Mouse (Mus musculus): ENCODE data around the gene Fkrp. TPM values are rescaled to one million over a fixed set of nuclear protein-coding genes. Genes with fewer than 3 reads are reported as not detected.

Fkrp gene
- polyA plus RNA-seq (2012): 49.0 and 51.5 TPM in 2 replicates

DNA sequence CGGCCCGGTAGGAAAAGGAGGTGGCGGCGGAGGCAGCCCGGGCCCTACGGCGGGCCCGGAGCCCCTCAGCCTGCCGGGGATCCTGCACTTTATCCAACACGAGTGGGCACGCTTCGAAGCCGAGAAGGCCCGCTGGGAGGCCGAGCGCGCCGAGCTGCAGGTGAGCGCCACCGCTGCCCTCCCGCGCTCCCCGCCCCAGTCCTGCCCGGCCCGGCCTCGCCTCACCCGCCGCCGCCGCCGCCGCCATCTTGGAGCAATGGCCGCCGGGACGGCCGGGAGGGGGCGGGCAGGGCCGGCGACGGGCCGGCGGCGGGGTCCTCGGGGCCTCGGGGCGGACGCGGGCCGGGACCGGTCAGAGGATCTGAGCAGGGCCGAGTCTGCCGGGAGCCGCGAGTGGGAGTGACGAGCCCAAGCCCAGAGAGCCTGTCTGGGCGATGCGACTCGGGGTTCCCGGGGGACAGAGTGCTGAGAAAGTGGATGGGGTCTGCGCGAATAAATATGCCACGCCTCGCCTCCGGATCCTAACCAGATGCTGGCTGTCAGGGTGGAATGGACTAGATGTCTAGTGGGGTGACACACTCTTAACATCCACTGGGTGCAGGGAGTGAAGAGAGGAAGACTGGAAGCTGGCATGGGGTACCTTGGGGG, at the start of gene Fkrp:
TSS of gene Fkrp (minus strand) at position 258 of the 648 bp plus-strand sequence.
- no peak for TF ChIP-seq GATA1 (IDR thresholded peaks at IDR 0.05; ENCODE audit: low read length)

DNA sequence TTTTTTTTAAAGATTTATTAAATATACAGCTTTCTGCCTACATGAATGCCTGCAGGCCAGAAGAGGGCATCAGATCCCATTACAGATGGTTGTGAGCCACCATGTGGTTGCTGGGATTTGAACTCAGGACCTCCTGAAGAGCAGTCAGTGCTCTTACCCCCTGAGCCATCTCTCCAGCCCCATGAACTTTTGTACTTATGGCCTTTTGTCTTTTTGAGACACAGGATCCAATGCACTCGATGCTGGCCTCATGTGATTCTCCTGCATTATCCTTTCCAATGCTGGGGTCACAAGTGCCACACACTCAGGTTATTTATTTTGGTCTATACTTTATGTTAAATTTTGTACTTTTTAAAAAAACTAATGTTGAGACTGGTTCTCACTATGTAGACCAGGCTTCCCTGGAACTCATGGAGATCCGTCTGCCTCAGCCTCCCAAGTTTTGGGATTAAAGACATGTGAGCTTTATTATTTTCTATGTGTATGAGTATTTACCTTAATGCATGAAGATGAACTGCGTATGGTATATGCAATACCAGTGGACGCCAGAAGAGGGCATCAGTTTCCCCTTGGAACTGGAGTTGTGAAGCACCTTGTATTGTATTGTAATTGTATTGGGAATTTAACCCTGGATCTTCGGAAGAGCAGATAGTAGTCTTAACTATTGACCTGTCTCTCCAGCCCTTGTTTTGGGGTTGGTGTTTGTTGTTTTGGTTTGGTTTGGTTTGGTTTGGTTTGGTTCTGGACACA, 43.5 kb upstream of the Fkrp start:
- no peak for TF ChIP-seq GATA1 (IDR thresholded peaks at IDR 0.05; ENCODE audit: low read length)

DNA sequence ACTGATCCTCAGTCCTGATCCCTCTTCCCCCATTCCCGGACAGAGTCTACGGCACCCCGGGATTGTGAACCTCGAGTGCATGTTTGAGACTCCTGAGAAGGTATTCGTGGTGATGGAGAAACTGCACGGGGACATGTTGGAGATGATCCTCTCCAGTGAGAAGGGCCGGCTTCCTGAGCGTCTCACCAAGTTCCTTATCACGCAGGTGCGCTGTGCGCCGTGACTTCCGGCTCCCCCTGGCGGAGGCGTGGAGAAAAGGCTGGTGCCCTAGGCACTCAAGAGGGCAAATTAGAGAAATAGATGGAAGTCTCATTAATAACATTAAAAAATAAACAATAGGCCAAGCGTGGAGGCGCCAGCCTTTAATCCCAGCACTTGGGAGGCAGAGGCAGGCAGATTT, 41.8 kb upstream of the Fkrp start:
- TF ChIP-seq GATA1 (IDR thresholded peaks at IDR 0.05; ENCODE audit: low read length): no peak

DNA sequence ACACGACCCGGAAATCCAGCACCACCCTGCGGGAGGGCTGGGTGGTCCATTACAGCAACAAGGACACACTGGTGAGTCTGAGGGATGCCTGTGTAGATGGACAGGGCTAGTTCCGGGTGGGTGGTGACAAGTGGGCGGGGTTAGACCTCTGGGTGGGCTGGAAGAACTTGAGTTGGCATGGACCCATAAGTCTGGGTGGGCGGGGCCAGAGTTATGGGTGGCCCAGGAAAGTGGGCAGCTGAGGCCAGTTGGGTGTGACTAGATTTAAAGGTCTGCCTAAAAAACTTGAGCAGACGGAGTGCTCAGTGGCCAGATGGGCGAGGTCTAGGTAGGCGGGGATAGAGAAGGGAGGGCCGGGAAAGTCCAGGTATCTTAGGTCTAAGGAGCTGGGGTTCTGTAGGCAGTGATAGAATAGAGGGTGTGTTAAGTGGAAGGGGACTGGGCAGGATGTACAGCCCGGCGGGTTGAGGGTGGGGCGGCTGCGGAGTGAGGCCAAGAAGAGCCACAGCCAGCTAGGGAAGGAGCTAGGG, 36.8 kb upstream of the Fkrp start:
- no peak for TF ChIP-seq GATA1 (IDR thresholded peaks at IDR 0.05; ENCODE audit: low read length)

DNA sequence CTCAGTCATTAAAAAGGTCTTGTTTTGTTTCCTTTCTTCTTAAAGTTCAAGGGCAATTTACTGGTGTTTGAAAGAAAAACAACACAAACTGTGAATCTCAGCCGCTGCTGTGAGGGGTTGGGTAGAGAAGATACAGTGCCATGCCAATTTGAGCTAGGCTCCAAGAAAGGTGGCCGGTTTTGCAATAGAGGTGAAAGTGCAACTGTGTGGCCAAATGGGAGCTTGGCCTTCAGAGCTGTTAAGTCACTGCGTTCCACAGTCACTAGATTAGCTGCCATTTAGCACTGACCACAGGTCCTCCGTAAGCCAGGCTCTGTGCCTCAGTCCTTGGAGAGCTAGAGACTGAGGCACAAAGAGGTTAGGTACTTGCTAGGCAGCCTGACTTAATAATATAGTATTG, 35.1 kb upstream of the Fkrp start:
- TF ChIP-seq GATA1 (IDR thresholded peaks at IDR 0.05; ENCODE audit: low read length): no peak

DNA sequence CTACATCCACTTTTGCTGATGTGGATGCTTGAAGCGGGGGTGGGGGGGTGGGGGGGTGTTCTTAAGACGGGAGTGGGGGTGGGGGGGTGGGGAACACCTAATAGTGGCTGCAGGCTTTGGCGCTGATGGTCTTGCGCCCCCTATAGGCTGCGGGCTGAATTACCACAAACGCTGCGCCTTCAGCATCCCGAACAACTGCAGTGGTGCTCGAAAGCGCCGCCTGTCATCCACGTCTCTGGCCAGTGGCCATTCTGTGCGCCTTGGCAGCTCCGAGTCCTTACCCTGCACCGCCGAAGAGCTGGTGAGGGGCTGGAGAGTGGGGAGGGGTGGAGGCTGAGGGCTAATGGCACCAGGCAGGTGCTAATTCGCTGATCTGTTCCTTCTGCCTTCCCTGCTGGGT, 32.0 kb upstream of the Fkrp start:
- no peak for TF ChIP-seq GATA1 (IDR thresholded peaks at IDR 0.05; ENCODE audit: low read length)

DNA sequence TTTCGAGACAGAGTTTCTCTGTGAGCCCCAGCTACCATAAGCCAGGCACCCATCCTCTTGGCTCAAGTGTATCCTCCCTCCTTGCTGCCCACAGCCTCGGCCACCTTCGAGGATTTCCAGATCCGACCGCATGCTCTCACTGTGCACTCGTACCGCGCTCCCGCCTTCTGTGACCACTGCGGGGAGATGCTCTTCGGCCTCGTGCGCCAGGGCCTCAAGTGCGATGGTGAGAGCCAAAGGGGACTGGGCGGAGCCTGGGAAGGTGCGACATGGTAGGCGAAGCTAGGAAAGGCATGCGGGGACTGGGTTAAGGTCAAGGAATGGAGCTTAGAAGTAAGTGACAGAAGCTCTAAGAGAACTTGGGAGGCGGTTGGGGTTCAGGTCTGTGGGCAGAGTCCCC, 31.0 kb upstream of the Fkrp start:
- no peak for TF ChIP-seq GATA1 (IDR thresholded peaks at IDR 0.05; ENCODE audit: low read length)

DNA sequence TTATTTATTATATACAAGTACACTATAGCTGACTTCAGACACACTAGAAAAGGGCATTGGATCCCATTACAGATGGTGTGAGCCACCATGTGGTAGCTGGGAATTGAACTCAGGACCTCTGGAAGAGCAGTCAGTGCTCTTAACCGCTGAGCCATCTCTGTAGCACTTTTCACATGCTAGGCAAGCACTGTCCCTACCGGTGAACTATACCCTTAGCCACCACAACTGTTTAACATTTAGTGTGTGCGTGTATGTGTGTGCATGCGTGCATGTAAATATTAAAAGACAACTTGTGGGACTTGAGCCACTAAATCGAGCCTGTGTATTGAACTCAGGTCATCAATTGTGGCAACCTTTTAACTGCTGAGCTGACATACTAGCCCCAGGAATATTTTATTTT, 30.2 kb upstream of the Fkrp start:
- no peak for TF ChIP-seq GATA1 (IDR thresholded peaks at IDR 0.05; ENCODE audit: low read length)

DNA sequence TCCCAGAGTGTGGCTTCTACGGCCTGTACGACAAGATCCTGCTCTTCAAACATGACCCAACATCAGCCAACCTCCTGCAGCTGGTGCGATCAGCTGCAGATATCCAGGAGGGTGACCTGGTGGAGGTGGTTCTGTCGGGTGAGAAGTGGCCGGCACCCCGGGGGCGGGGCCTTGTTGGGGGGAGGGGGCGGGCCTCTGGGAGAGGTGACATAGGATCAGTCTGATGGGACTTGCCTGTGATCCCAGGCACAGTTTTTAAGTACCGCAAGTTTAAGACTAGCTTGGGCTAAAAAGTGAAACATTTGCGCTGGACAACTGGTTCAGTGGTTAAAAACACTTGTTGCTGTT, 29.3 kb upstream of the Fkrp start:
- no peak for TF ChIP-seq GATA1 (IDR thresholded peaks at IDR 0.05; ENCODE audit: low read length)

DNA sequence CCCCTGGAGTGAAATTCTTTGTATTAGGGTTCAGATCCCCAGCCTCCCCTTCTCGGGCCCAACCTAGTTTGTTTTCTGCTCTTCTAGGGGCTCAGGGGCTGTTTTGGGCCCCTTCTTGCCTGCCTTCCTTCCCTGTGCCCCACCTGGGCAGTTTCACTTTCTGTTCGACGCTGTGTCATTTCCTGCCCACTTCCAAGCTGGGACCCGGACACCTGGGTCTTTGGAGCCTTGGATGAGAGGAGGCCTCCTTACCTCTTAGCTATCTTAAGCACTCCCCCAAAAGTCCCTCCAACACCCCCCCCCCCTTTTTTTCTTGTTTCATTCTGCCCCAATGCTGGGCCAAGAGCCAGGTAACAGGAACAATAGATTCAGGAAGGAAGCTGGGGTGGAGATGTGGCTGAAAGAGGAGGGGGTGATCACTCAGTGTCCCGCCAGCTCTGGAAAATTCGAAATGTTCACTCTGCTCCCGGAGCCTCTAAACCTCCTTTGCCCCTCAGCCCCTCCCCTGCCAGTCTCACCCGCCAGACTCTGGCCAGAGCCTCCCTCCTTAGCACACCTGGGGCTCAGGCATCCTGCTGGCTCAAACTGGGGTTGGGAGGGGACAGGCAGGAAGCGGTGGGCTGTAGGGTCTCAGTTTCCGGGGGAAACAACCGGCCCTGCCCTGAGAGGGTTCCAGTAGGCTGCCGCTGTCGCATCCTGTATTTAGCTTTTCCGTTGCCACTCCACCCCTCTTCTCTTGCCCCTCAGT, 28.7 kb upstream of the Fkrp start:
- no peak for TF ChIP-seq GATA1 (IDR thresholded peaks at IDR 0.05; ENCODE audit: low read length)

DNA sequence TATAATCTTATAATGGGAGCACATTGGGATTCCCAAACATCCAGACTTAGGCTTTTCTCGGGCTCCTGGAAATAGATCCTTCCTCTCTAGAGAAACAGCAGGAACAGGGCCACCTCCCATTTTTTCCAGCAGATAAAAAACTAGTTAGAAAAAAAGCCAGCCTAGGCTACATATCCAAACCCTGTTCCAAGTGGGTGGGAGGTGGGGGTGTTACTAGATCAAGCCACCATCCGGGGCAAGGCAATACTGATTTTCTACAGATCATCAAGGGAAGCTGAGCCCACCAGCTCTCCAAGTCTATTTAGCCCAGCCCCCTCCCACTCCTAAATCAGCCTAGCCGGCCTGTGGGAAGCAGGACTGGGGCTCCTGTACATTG, 28.2 kb upstream of the Fkrp start:
- TF ChIP-seq GATA1 (IDR thresholded peaks at IDR 0.05; ENCODE audit: low read length): no peak

DNA sequence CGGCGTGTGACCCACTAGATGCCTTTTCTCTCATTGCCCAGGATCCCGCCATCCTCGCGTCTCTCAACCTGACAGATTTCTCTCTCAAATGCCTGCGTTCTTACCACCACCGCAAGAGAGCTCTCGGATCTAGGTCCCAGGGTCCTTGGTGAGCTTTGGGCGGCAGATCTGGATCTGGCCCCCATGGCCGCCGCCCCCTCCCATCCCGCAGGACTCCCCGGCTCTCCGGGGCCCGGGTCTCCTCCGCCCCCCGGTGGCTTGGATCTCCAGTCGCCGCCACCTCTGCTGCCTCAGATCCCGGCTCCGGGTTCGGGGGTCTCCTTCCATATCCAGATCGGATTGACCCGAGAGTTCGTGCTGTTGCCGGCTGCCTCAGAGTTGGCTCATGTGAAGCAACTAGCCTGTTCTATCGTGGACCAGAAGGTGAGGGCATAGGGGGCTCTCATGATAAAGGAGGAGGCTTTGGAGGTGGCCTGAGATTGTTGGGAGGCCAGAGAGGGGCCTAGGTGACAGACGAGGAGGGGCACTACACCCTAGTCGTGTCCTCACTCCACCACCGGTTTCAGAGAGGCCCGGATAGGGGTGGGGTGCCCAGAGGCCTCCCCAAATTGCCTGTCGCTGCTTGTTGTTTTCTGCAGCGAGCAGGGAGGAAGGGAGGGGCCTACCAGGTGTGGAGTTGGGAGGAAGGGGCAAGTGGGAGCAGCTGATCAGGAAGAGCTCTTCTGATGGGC, 27.1 kb upstream of the Fkrp start:
- no peak for TF ChIP-seq GATA1 (IDR thresholded peaks at IDR 0.05; ENCODE audit: low read length)

DNA sequence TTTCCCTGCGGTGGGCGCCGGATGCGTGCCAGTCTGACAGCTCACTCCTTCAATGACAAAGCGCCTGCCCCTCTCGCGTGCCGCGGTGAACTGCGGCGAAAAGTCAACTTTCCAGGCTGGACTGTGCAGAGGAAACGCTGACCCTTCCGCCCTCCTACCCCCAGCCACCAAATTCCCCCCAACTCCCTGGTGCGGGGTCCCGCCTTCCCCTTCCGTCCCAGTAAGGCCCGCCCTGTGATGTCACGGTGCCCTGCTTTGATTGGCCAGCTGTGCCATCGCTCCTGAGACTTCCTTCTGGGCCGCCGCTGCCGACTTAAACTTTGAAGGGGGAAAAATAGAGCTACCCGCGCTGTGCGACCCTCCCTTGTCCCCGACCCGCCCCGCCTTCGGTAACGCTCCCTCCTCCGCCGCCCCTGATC, 26.1 kb upstream of the Fkrp start, which contains the start of gene Prkd2:
TSS of gene Prkd2 (plus strand) at position 258 of the 419 bp plus-strand sequence.
- TF ChIP-seq GATA1 (IDR thresholded peaks at IDR 0.05; ENCODE audit: low read length): no peak

DNA sequence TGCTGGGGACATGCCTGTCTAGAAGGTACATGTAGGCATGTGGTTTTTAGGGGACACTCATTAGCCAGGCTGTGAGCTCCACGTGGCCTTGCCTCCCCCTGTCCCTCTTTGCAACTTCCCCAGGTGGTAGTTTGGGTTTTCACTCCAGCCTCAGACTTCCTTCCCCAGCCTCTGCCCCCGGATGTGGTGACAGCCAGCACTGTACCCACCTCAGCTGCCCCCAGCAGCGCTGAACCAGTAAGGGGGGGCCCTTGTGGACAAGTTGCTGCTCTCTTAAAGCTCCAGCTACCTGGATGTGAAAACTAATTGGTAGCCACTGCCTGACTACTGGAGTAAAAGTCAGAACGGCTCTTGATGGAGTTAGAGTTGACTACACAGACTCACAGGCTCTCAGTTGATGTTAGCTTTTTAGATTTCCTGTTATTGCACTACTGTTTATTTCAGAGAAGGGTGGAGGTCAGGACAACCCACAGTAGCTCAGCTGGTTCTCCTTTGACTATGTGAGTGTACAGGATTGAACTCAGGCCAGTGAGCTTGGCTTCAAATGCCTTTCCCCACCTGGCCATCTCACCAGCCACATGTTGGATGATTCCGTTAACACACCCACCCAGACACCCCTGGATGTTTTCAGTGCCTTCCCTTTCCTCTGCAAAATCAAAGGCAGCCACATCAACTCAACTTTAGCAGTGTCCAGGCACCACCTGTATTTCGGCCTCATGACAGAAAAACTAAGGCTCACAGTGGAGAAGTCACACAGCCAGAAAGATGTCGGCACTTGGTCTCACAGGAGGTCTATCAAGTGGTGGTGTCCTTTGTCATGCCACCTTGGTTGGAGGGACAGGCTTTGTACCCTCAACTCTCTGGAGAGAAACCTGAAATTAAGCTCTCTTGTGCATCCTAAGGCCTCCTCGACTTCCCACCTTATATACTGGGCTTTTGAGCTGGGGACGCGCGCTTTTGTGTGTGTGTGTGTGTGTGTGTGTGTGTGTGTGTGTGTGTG, 25.3 kb upstream of the Fkrp start:
- TF ChIP-seq GATA1 (IDR thresholded peaks at IDR 0.05; ENCODE audit: low read length): no peak

All from G1E-ER4 (cell line).